Mouse (Mus musculus) heart, postnatal 0 days (tissue): Measurements from ENCODE around the gene Rnf151. TPM values are rescaled to one million over a fixed set of nuclear protein-coding genes. Genes with fewer than 3 reads are reported as not detected.
"Not testable (repeated sequence)": the region's sequence is repeated elsewhere in the genome, so short reads cannot be mapped to it uniquely, and the experiment has no call there.

ENCODE experiments used
- ATAC-seq: fragments of 200-750 bp; cut with Nextera tagmentation; 2 replicates; pipeline ENCODE4 v1.8.0; 2017; ENCODE audit warnings: low read depth, moderate number of reproducible peaks, moderate library complexity; ENCODE audit not compliant: insufficient read depth
- DNase-seq: peaks from one replicate; pipeline ENCODE4 v3.0.0-alpha.2; 2016; ENCODE audit warnings: low spot score
- H3K27ac ChIP-seq: fragments of 300-500 bp; sonication (generic); 2 replicates; pipeline ENCODE4 v1.5.1; 2014; ENCODE audit warnings: low read depth, mild to moderate bottlenecking
- H3K27me3 ChIP-seq: fragments of 300-500 bp; sonication (generic); 2 replicates; pipeline ENCODE4 v1.6.1; 2014; ENCODE audit warnings: low read length, mixed read lengths; ENCODE audit not compliant: control insufficient read depth, insufficient read depth
- H3K36me3 ChIP-seq: fragments of 300-500 bp; sonication (generic); replicated peaks from 2 replicates; pipeline ENCODE4 v1.6.1; 2014; ENCODE audit warnings: low read length, mixed read lengths; ENCODE audit not compliant: control insufficient read depth, insufficient read depth
- H3K4me1 ChIP-seq: fragments of 300-500 bp; sonication (generic); 2 replicates; pipeline ENCODE4 v1.6.1; 2014; ENCODE audit warnings: antibody characterized with exemption; ENCODE audit not compliant: control insufficient read depth, insufficient read depth
- H3K4me2 ChIP-seq: fragments of 300-500 bp; sonication (generic); 2 replicates; pipeline ENCODE4 v1.6.1; 2014; ENCODE audit warnings: low read depth, mild to moderate bottlenecking, low read length, moderate library complexity
- H3K4me3 ChIP-seq: fragments of 300-500 bp; sonication (generic); 2 replicates; pipeline ENCODE4 v1.5.1; 2014; ENCODE audit warnings: low read depth, low read length
- H3K9ac ChIP-seq: fragments of 300-500 bp; sonication (generic); replicated peaks from 2 replicates; pipeline ENCODE4 v1.6.1; 2014; ENCODE audit warnings: low read depth, low read length, mixed read lengths
- H3K9me3 ChIP-seq: fragments of 300-500 bp; sonication (generic); replicated peaks from 2 replicates; pipeline ENCODE4 v1.6.1; 2016; ENCODE audit warnings: low read length; ENCODE audit not compliant: control insufficient read depth
- CTCF ChIP-seq: IDR thresholded peaks from 2 replicates; pipeline ENCODE4 v1.5.1; 2016; ENCODE audit warnings: antibody characterized with exemption, control low read depth, low read depth
- EP300 ChIP-seq: IDR thresholded peaks from 2 replicates; pipeline ENCODE4 v1.6.1; 2016; ENCODE audit warnings: antibody characterized with exemption, low read depth
- WGBS: fragments of 180-500 bp; shearing (Covaris S2); extraction: QIAGEN DNeasy Blood & Tissue Kit; methylation state at CpG from one replicate; pipeline ENCODE4 v1.1.7; 2014; 5-methylcytosine and 5-hydroxymethylcytosine counted together
- polyA plus RNA-seq: library from polyadenylated mRNA; unstranded; fragments of >200 nt; fragmentation: Nextera tagmentation; extraction: Ambion mirVana; gene quantifications from 2 replicates; pipeline ENCODE4 v1.2.1, GENCODE M21; 2015
- total RNA-seq: library from RNA; depleted of rRNA; stranded (reverse); fragments of >200 nt; gene quantifications from 2 replicates; pipeline ENCODE4 v1.2.3, GENCODE M21; 2014; ENCODE audit warnings: low replicate concordance

The Rnf151 gene
- total and polyA plus RNA-seq, 2 experiments from 2014 or later, result not detected

- Histone ChIP-seq H3K36me3 (peaks cover 16% of the 10 kb centered on the region), H3K4me2 (peak overlapping the region; percentile 63), H3K9me3 (no peaks in the 10 kb centered on the region), H3K4me1 (peaks cover 20% of the 10 kb centered on the region; the same call in 1 of the 2 replicates), H3K27me3 (no peaks in the 10 kb centered on the region), H3K4me3 (peak overlapping the region; percentile 79), H3K9ac (peak overlapping the region; percentile 83), H3K27ac (peak overlapping the region; percentile 92)
- DNase-seq, result peak; percentile 99
- TF ChIP-seq EP300, result peak; percentile 87; the same call in 1 of the 2 replicates
- TF ChIP-seq CTCF, result peak; percentile 5; the same call in 1 of the 2 replicates
- ATAC-seq, result peak; percentile 95
- under 1% methylated on average over 61 of the region's 61 CpGs for WGBS
Observed at GRCm38 (mm10) chr17:24719494-24720222, 1.8 kb upstream of the Rnf151 start.

GRCm38 (mm10) chr17:24718938-24719337, 1.1 kb upstream of the Rnf151 start:
- not testable (repeated sequence) for H3K9me3 ChIP-seq, ATAC-seq, H3K27me3 ChIP-seq, DNase-seq
- Histone ChIP-seq H3K4me2 (peak overlapping the region; percentile 63), H3K4me3 (peak overlapping the region; percentile 79), H3K27ac (peak overlapping the region; percentile 84; the same call in 1 of the 2 replicates), H3K4me1 (peaks cover 20% of the 10 kb centered on the region; the same call in 1 of the 2 replicates), H3K9ac (peak overlapping the region; percentile 83; the same call in 1 of the 2 replicates), H3K36me3 (peaks cover 16% of the 10 kb centered on the region)
- WGBS, result 70% methylated on average over 5 of the region's 5 CpGs

DNA sequence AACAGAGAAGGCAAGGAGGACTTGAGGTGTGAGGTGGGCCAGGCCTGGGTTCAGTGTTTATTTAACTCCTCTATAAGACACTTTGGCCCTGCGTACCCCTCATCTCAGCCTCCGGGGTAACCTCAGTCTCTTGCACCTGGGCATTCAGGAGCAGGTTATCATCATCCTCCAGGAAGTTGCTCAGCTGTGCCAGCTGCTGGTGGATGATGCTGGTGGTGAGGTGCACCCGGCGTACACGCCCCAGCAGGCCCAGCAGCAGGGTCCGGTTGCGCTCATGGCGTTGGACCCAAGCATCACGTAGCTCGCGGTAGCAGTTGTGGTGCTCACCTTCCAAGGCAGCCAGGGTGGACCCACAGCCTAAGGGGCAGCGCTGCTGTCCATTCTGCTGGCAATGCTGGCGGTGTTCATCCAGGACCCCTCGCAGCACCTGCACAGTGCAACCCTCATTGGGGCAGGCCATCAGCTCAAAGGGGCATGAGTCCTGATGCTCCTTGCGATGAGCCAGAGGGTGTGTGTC, 1.6 kb downstream of the Rnf151 start:
- Histone ChIP-seq H3K27ac (no peak overlapping the region), H3K4me3 (no peak overlapping the region), H3K4me1 (peaks cover 2% of the 10 kb centered on the region; the same call in 1 of the 2 replicates), H3K9me3 (no peaks in the 10 kb centered on the region), H3K27me3 (no peaks in the 10 kb centered on the region), H3K36me3 (peaks cover 2% of the 10 kb centered on the region), H3K9ac (no peak overlapping the region), H3K4me2 (no peak overlapping the region)
- no peak for DNase-seq
- WGBS, result 95% methylated on average over 15 of the region's 15 CpGs
- TF ChIP-seq EP300, result no peak
- no peak for TF ChIP-seq CTCF
- ATAC-seq, result no peak

DNA sequence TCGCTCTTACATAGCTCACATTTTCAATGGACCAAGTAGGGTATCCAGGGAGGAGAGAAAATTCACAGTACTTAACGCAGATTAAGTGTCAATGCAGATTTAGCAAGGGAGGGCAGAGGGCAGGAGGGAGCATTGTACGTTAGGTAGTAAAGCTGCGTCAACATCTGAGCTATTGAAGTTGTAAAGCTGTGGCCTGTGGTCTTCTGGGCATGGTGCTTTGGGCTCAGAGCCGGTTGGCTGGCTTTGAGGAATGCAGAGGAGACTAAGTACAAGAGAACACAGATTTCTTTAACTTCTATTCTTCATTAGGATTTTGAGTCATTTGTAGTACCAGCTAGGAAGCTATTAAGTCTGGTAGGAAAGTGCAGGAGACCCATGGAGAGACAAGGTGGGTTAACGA, 2.3 kb downstream of the Rnf151 start:
- no peak overlapping the region for H3K27ac ChIP-seq
- H3K27me3 ChIP-seq, result no peaks in the 10 kb centered on the region
- no peak overlapping the region for H3K4me3 ChIP-seq
- no peaks in the 10 kb centered on the region for H3K9me3 ChIP-seq
- no peaks in the 10 kb centered on the region for H3K36me3 ChIP-seq
- ATAC-seq, result no peak
- 80% methylated on average over 6 of the region's 6 CpGs for WGBS
- no peak overlapping the region for H3K9ac ChIP-seq
- DNase-seq, result no peak
- no peaks in the 10 kb centered on the region for H3K4me1 ChIP-seq
- H3K4me2 ChIP-seq, result no peak overlapping the region
- TF ChIP-seq EP300 (no peak), CTCF (no peak)

DNA sequence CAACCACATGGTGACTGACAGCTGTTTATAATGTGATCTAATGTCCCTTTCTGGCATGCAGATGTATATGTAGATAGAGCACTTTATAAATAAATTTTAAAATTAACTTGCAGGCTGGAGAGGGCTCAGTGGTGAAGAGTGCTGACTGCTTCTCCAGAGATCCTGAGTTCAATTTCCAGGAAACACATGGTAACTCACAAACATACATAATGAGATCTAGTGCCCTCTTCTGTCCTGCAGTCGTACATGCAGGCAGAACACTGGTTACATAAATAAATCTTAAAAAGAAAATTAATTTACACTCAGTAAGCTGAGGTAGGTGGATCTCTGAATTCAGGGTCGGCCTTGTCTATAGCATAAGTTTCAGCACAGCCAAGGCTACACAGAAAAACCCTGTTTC, 9.2 kb downstream of the Rnf151 start:
- DNase-seq (peak; percentile 62), ATAC-seq (no peak)
- H3K27me3 ChIP-seq, result no peaks in the 10 kb centered on the region
- 24% methylated on average over 2 of the region's 2 CpGs for WGBS
- H3K4me3 ChIP-seq, result no peak overlapping the region; the same call in 1 of the 2 replicates
- H3K4me2 ChIP-seq, result no peak overlapping the region
- H3K27ac ChIP-seq, result no peak overlapping the region
- no peak for TF ChIP-seq EP300
- peak; percentile 46 for TF ChIP-seq CTCF
- peaks cover 13% of the 10 kb centered on the region; the same call in 1 of the 2 replicates for H3K4me1 ChIP-seq
- H3K36me3 ChIP-seq, result peaks cover 20% of the 10 kb centered on the region
- H3K9ac ChIP-seq, result no peak overlapping the region
- H3K9me3 ChIP-seq, result no peaks in the 10 kb centered on the region
